Mouse (Mus musculus) intestine, embryonic 14.5 days (tissue): ENCODE measurements at regions not wholly inside any gene's neighbourhood (a gene's known extent, or its start where the extent isn't known, plus 50 kb on each side); places are given as distances from the start of the nearest gene placed in this dataset.

Source experiments
- ATAC-seq: fragments of 200-750 bp; cut with Nextera tagmentation; replicated peaks from 2 replicates; pipeline ENCODE4 v1.8.0; 2017; ENCODE audit warnings: low read depth, moderate number of reproducible peaks, moderate TSS enrichment, moderate library complexity; ENCODE audit not compliant: low FRiP score, low TSS enrichment
- DNase-seq: peaks from one replicate; pipeline ENCODE4 v3.0.0-alpha.2; 2018; ENCODE audit warnings: low spot score
- H3K27ac ChIP-seq: fragments of 300-500 bp; sonication (generic); 2 replicates; pipeline ENCODE4 v1.5.1; 2014; ENCODE audit warnings: low read depth, mild to moderate bottlenecking, control low read depth
- H3K27me3 ChIP-seq: fragments of 300-500 bp; sonication (generic); replicated peaks from 2 replicates; pipeline ENCODE4 v1.6.1; 2014; ENCODE audit warnings: low read length, control low read depth; ENCODE audit not compliant: control insufficient read depth, insufficient read depth
- H3K36me3 ChIP-seq: fragments of 300-500 bp; sonication (generic); 2 replicates; pipeline ENCODE4 v1.6.1; 2014; ENCODE audit warnings: low read length, control low read depth; ENCODE audit not compliant: control insufficient read depth, insufficient read depth
- H3K4me1 ChIP-seq: fragments of 300-500 bp; sonication (generic); replicated peaks from 2 replicates; pipeline ENCODE4 v1.6.1; 2014; ENCODE audit warnings: low read length, control low read depth, mixed read lengths; ENCODE audit not compliant: control insufficient read depth, insufficient read depth
- H3K4me2 ChIP-seq: fragments of 300-500 bp; sonication (generic); 2 replicates; pipeline ENCODE4 v1.6.1; 2014; ENCODE audit warnings: low read length
- H3K4me3 ChIP-seq: fragments of 300-500 bp; sonication (generic); 2 replicates; pipeline ENCODE4 v1.5.1; 2014; ENCODE audit warnings: low read depth, low read length, control low read depth, mixed read lengths
- H3K9ac ChIP-seq: fragments of 300-500 bp; sonication (generic); 2 replicates; pipeline ENCODE4 v1.6.1; 2014; ENCODE audit warnings: mild to moderate bottlenecking, low read length
- H3K9me3 ChIP-seq: fragments of 300-500 bp; sonication (generic); 2 replicates; pipeline ENCODE4 v1.6.1; 2016; ENCODE audit warnings: low read length, control low read depth; ENCODE audit not compliant: control insufficient read depth
- WGBS: fragments of 180-500 bp; shearing (Covaris S2); extraction: QIAGEN DNeasy Blood & Tissue Kit; methylation state at CpG from one replicate; pipeline ENCODE4 v1.1.7; 2014; 5-methylcytosine and 5-hydroxymethylcytosine counted together

DNA sequence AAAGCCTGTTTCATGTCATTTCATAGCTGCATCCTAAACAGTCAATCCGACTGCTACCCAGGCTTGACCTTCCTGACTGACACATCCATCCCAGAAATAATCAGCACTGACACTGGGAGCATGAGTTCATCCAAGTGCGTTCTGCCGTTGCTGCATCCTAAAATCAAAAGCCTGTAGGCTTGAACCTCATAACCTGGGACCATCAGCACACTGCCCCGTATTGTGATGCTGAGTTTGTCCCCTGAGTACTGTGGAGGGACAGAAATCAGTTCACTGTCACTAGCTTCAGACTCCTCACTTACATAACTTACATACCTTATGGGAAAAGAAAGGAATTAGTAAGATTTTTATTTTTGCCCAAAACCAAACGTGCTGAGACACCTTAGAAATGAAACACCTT, 255.0 kb downstream of the Ankrd50 start:
- 55% methylated on average over 5 of the region's 5 CpGs for whole genome bisulfite sequencing
- Histone ChIP-seq H3K9ac (no peak overlapping the region), H3K36me3 (no peaks in the 10 kb centered on the region), H3K9me3 (no peaks in the 10 kb centered on the region), H3K4me2 (no peak overlapping the region), H3K4me1 (peaks cover 22% of the 10 kb centered on the region), H3K27ac (no peak overlapping the region; the same call in 1 of the 2 replicates), H3K4me3 (no peak overlapping the region), H3K27me3 (no peaks in the 10 kb centered on the region)
- ATAC-seq, result no peak
- DNase-seq, result peak; percentile 54

DNA sequence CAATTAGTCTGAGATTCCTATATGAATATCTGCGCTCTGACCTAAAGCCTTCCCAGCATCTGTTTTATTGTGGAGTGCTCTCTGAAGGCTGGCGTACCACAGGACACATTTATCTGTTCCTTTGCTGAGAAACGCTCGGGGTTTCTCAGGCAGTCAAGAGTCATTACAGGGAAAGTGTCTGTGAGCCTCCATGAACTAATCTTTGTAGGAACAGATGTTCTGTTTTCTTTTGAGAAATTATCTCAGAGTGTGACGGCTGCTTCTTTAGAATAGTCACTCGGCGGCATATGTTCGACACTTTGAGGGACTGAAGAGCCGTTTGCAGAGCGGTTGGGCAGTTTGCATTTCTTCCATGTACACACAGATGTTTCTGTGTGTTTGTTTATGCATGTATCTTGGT, 255.6 kb downstream of the Ankrd50 start:
- WGBS, result 27% methylated on average over 10 of the region's 10 CpGs
- no peaks in the 10 kb centered on the region for H3K9me3 ChIP-seq
- DNase-seq (peak; percentile 47), ATAC-seq (no peak)
- H3K4me1 ChIP-seq, result peaks cover 22% of the 10 kb centered on the region
- H3K4me3 ChIP-seq, result no peak overlapping the region
- peak overlapping the region; percentile 33; the same call in 1 of the 2 replicates for H3K27ac ChIP-seq
- no peak overlapping the region for H3K9ac ChIP-seq
- no peak overlapping the region for H3K4me2 ChIP-seq
- no peaks in the 10 kb centered on the region for H3K27me3 ChIP-seq
- H3K36me3 ChIP-seq, result no peaks in the 10 kb centered on the region

GRCm38 (mm10) chr3:38227596-38227995, 257.0 kb downstream of the Ankrd50 start:
- 23% methylated on average over 6 of the region's 6 CpGs for WGBS
- H3K9me3 ChIP-seq, result no peaks in the 10 kb centered on the region
- H3K4me1 ChIP-seq, result peaks cover 15% of the 10 kb centered on the region
- ATAC-seq, result no peak
- no peak overlapping the region for H3K27ac ChIP-seq
- no peak overlapping the region for H3K4me3 ChIP-seq
- H3K27me3 ChIP-seq, result no peaks in the 10 kb centered on the region
- H3K9ac ChIP-seq, result no peak overlapping the region
- DNase-seq, result peak; percentile 75
- no peaks in the 10 kb centered on the region for H3K36me3 ChIP-seq
- H3K4me2 ChIP-seq, result no peak overlapping the region

- WGBS, result 63% methylated on average over 9 of the region's 9 CpGs
- H3K27me3 ChIP-seq, result no peaks in the 10 kb centered on the region
- H3K4me1 ChIP-seq, result peaks cover 10% of the 10 kb centered on the region
- ATAC-seq (no peak), DNase-seq (peak; percentile 38)
- H3K4me3 ChIP-seq, result no peak overlapping the region
- H3K36me3 ChIP-seq, result no peaks in the 10 kb centered on the region
- no peak overlapping the region for H3K27ac ChIP-seq
- H3K4me2 ChIP-seq, result no peak overlapping the region
- H3K9me3 ChIP-seq, result no peaks in the 10 kb centered on the region
- no peak overlapping the region for H3K9ac ChIP-seq
Observed at GRCm38 (mm10) chr3:38227121-38227520, 257.5 kb downstream of the Ankrd50 start.

DNA sequence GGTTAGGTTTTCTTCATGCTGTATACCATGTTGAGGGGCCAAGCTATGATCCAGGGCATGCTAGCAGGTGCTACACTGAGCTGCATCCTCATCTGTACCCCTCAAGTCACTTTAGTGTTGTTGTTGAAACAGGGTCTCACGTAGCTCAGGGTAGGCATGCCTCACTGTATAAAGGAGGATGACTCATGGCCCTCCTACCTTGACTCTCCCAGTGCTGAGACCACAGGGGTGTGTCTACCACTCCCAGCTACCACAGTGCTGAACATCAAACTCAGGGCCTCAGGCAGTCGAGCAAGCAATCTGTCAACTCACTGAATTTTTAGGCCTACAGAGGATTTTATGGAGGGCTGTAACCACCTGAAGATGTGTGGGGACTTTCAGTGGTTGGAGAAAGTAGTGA, 258.5 kb downstream of the Ankrd50 start:
- ATAC-seq (0 out of 2 replicates have a peak, but pooled peaks have one; percentile 53), DNase-seq (peak; percentile 43)
- no peaks in the 10 kb centered on the region for H3K27me3 ChIP-seq
- 60% methylated on average over 2 of the region's 2 CpGs for WGBS
- H3K4me3 ChIP-seq, result no peak overlapping the region
- peaks cover 4% of the 10 kb centered on the region; the same call in 1 of the 2 replicates for H3K4me1 ChIP-seq
- no peaks in the 10 kb centered on the region for H3K36me3 ChIP-seq
- no peak overlapping the region for H3K4me2 ChIP-seq
- H3K9me3 ChIP-seq, result no peaks in the 10 kb centered on the region
- no peak overlapping the region for H3K27ac ChIP-seq
- no peak overlapping the region for H3K9ac ChIP-seq

DNA sequence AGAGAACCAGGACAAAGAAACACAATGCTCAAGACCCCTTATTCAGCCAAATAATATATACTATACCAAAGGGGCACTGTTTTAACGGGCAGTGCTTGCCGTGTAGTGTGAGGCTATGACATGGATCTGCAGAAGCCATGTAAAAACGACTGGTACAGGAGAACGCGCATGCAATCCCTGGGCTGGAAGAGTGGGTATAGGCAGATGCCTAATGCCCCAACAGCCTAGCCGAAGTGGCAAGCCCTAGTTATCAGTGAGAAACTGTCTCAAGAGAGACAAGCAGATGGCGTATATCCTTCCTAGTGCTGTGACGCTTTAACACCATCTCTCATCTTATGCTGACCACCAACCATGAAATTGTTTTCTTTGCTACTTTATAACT, 262.8 kb downstream of the Ankrd50 start:
- H3K9me3 ChIP-seq, result no peaks in the 10 kb centered on the region
- H3K27me3 ChIP-seq, result no peaks in the 10 kb centered on the region
- DNase-seq, result no peak
- H3K4me1 ChIP-seq, result no peaks in the 10 kb centered on the region
- no peak for ATAC-seq
- no peak overlapping the region for H3K9ac ChIP-seq
- H3K4me3 ChIP-seq, result no peak overlapping the region
- H3K36me3 ChIP-seq, result no peaks in the 10 kb centered on the region
- no peak overlapping the region; the same call in 1 of the 2 replicates for H3K27ac ChIP-seq
- WGBS, result 87% methylated on average over 8 of the region's 8 CpGs
- no peak overlapping the region for H3K4me2 ChIP-seq

DNA sequence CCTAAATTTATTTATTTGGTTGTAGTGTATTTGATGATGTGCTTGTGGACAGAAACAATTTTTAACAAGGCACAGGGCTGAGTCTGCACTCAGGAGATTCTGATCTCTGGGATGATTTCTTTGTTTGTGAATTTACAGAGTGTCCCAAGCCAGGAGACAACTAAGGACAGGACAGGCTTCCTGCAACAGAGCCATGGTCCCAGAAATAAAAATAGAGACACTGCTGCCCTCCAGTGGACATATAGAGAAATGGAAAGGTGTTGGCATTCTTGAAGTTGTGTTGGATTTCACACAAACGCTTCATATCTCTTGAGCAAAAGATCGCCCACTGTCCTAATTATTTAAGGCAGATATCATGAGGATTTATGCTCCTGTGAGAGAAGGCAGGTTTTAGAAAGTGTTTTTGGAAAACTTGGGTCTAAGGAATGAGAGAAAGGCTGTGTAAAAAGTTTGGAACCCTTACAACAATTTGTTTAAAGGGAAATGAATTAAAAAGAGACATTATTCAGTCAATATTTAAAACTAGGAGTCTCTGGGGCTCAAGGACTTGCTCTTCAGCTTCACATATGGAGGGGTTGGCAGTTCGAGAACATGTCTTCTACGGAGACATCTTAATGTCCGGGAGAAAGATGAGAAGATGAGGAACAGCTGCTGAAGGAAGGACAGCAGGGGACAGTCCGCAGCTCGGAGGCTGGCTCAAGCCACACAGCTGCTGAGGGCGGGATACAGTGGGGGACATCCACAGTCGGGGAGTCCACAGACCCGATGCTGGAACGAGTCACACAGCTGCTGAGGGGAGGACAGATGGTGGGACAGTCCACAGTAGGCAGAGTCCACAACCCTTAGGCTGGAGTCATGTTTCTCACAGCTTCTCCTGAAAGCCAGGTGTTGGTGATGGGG, 263.5 kb downstream of the Ankrd50 start:
- no peaks in the 10 kb centered on the region for H3K27me3 ChIP-seq
- H3K4me2 ChIP-seq, result no peak overlapping the region
- no peaks in the 10 kb centered on the region for H3K9me3 ChIP-seq
- DNase-seq (no peak), ATAC-seq (peak; percentile 58; the same call in 1 of the 2 replicates)
- WGBS, result 36% methylated on average over 11 of the region's 11 CpGs
- H3K9ac ChIP-seq, result no peak overlapping the region
- no peaks in the 10 kb centered on the region for H3K4me1 ChIP-seq
- peak overlapping the region; percentile 14; the same call in 1 of the 2 replicates for H3K27ac ChIP-seq
- H3K4me3 ChIP-seq, result no peak overlapping the region
- no peaks in the 10 kb centered on the region for H3K36me3 ChIP-seq

- H3K4me3 ChIP-seq, result no peak overlapping the region
- no peak overlapping the region for H3K27ac ChIP-seq
- no peaks in the 10 kb centered on the region for H3K9me3 ChIP-seq
- no peaks in the 10 kb centered on the region for H3K27me3 ChIP-seq
- H3K9ac ChIP-seq, result no peak overlapping the region
- DNase-seq (no peak), ATAC-seq (no peak)
- H3K36me3 ChIP-seq, result no peaks in the 10 kb centered on the region
- H3K4me2 ChIP-seq, result no peak overlapping the region
- 84% methylated on average over 3 of the region's 3 CpGs for WGBS
- no peaks in the 10 kb centered on the region for H3K4me1 ChIP-seq
Observed at GRCm38 (mm10) chr3:38209081-38209480, 275.6 kb downstream of the Ankrd50 start.

DNA sequence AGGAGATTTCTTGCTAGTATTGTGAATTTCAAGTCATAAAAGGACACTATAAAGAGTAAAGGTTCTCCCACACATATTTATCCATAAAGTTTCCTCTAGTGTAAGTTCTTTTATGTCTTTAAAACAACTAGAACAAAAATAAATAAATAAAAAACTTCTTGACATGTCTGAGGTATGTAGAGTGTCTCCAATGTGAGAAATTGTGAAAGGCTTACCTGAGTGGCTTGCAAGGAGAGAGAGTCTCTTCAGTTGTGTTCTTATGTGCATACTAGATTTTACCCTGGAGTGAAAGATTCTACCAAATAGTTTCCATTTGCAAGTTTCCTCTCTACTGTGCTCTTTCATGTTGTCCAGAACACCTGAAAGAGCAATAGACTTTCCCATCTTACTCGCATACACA, 276.8 kb downstream of the Ankrd50 start:
- Histone ChIP-seq H3K4me1 (no peaks in the 10 kb centered on the region), H3K9me3 (no peaks in the 10 kb centered on the region), H3K27me3 (no peaks in the 10 kb centered on the region), H3K4me2 (no peak overlapping the region), H3K36me3 (no peaks in the 10 kb centered on the region), H3K4me3 (no peak overlapping the region), H3K27ac (no peak overlapping the region), H3K9ac (no peak overlapping the region)
- WGBS, result 97% methylated on average over 1 of the region's 1 CpGs
- DNase-seq (no peak), ATAC-seq (no peak)
